Mouse (Mus musculus): Measurements from ENCODE around the gene Smad6.

Smad6 gene

GRCm38 (mm10) chr9:64021853-64022561 lies at the start of gene Smad6:
Gene Smad6 (minus strand): TSS chr9:64022059.
- peak; percentile 70 to 75 for DNase-seq (ENCODE audit: low spot score in 2 of 2)

- DNase-seq (ENCODE audit: low spot score in 2 of 2), result no peak
Measured at GRCm38 (mm10) chr9:64070674-64071073, 48.8 kb upstream of the Smad6 start.

- no peak for DNase-seq (ENCODE audit: low spot score in 2 of 2)
Measured at GRCm38 (mm10) chr9:64069131-64069530, 47.3 kb upstream of the Smad6 start.

DNA sequence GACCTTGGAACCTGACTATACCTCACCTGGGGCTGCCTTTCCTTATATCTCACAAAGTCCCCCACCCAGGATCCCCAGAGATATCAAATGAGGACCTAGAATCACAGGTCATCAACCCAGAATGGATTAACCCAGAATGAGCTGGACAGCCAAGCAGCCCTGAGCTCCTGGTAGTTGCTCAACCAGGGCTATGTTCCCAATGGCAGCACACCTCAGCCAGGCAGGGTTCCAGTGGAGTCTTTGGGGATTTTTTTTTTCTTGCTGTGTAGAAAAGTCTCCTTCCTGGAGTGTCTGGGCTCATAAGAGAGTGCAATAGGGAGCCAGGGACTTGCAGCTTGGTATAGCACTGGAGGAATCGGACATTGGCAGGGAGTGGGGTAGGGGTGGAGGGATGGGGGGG lies 46.7 kb upstream of the Smad6 start:
- DNase-seq (ENCODE audit: low spot score in 2 of 2), result no peak

DNA sequence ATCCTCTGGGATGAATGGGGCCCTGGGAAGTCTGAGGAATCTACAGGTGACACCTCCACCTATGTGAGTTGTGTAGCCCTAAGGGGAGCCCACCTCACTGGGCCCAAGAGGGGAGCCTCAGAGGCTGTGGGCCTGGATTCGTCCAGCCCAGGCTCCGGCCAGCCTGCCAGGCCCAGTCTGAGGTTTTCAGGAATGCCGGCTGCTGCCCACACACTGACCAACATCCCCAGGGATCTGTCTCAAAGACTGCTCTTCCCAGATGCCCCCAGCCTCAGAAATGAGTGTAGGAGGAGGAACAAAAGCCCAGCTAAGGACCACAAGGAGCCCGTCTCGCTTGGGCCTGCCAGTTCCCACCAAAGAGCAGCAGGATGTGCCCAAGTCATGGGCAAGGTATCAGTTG lies 45.9 kb upstream of the Smad6 start:
- no peak for DNase-seq (ENCODE audit: low spot score in 2 of 2)

GRCm38 (mm10) chr9:64060033-64060539 lies 38.2 kb upstream of the Smad6 start:
- DNase-seq (ENCODE audit: low spot score in 2 of 2), result no peak

DNA sequence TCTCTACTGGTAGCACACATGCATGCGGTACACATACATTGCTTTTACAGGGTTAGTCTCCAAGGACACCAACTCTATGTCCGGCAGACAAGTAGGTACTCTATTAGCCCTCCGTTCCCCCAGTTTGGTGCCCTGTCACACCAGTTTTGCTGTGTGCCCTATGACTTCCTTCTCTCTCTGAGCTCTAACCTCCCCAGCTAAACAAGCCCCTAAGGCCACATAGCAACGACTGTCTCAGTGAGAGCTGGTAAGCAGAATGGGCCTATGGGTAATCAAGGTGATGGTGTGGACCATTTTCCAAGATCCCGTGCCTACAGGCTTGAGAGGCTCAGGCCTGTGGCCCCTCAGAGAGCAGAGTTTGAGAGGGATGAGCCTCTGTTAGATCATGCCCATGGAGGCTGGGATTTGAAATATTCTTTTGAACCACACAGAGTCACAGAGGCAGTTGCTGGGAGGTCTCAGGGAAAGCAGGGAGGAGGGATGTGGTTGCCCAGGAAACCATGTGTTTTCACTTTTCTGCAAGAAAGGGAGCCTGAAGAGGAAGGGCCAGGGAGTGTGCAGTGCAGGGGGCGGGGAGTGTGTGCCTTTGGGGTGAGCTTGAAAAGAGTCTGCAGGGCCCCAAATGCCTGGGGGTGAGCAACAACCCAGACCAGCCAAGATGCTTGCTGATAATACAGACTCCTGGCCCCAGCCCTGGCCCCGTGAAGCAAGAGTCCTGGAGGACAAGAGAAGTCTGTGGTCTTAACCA lies 36.2 kb upstream of the Smad6 start:
- DNase-seq (ENCODE audit: low spot score in 2 of 2), result peak in 1 of 2 experiments; percentile 17

- no peak for DNase-seq (ENCODE audit: low spot score in 2 of 2)
Measured at GRCm38 (mm10) chr9:64055162-64055561, 33.3 kb upstream of the Smad6 start.

DNA sequence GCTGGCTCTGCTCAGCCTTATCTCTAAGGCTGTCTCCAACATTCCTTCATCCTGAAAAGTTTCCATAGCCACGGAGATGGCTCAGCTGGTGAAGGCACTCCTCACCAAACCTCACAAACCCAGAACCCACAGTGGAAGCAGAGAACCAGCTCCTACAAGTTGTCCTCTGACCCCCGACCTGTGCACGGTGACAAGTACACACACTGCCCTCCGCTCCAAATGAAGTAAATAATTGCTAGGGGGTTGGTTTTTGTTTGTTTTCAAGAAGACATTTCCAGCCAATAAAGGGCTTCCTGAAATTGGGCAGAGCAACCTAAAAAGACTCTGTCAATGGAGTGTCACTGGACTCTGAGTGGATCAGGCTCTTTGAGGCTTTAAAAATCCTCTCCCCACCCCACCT lies 31.9 kb upstream of the Smad6 start:
- no peak for DNase-seq (ENCODE audit: low spot score in 2 of 2)

- DNase-seq (ENCODE audit: low spot score in 2 of 2), result no peak
Measured at GRCm38 (mm10) chr9:64051241-64051640, 29.4 kb upstream of the Smad6 start.

GRCm38 (mm10) chr9:64050513-64051065 lies 28.7 kb upstream of the Smad6 start:
- no peak for DNase-seq (ENCODE audit: low spot score in 2 of 2)

DNA sequence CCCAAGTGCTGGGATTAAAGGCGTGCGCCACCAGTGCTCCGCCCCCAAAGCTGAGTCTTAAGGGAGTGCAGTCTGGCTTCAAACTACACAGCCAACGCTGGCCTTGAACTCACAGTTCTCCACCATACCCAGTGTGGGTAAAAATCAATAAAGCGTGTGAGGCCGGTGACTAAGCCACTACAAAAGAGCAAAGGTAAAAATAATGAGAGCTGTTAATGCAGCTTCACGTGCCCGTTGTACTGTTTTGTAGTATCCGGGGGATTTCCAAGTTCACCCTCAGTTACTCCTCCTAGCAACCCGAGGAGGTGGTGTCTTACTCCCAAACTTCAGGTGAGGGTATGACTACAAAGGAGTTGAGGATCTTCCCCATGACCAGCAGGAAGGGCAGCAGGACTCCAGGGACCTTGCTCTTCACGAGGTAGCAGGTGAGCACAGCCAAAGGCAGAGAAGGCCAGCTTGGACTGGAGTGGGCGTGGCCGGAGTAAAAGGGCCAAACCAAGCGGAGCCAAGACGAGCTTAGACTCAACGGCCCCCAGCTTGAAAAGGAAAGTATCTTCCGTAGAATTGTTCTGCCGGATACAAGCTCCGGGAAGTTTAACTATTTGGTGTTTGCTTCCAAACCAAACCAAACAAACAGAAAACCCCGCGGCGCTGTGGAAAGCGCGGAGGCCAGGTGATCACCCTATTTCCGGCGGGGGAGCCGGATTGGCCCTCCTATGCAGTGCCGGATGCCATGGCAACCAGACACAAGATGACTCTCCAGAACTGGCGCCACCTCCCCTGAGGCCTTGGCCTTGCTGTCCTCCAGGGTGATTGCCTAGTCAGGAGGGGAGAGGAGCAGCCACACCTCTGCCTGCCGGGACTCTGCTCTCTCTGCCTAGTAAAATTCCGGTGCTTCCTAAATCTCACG lies 27.9 kb upstream of the Smad6 start:
- peak; percentile 14 to 53 for DNase-seq (ENCODE audit: low spot score in 2 of 2)

- no peak for DNase-seq (ENCODE audit: low spot score in 2 of 2)
Measured at GRCm38 (mm10) chr9:64045117-64045890, 23.4 kb upstream of the Smad6 start.

- DNase-seq (ENCODE audit: low spot score in 2 of 2), result no peak
Measured at GRCm38 (mm10) chr9:64044343-64044742, 22.5 kb upstream of the Smad6 start.

DNA sequence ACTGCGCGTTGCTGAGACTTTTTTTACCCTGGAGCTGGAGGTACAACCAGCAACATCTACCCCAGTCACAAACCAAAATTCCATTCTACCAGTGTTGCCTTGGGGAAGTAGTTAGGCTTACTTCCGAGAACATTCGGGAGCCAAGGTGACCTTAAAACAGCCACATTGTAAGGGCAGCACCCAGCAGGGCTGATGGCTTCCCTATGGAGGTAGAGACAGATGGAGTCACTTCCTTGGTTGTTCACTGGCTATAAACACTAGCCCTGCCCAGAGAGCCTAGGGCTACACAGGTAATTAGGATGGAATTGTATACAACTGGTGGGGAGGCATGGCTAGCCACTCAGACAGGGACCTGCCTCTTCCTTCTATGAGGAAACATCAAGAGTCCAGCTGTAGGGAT lies 21.1 kb upstream of the Smad6 start:
- no peak for DNase-seq (ENCODE audit: low spot score in 2 of 2)

DNA sequence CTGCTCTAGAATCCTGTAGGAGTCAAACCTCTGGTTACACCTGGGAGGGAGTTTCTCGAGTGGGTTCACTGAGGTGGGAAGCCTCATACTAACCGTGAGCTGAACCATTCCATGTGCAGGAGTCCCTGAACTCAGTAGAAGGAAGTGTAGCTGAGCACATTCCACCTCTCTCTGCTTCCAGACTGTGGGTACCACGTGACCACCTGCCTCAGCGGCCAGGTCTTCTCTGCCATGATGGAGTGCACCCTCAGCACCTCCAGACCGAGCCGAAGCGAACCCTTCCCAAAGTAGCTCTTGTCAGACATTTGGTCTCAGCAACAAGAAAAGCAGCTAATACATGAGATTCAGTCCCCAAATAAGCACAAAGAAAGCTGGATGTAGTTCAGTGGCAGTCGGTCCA lies 20.4 kb upstream of the Smad6 start:
- no peak for DNase-seq (ENCODE audit: low spot score in 2 of 2)

- no peak for DNase-seq (ENCODE audit: low spot score in 2 of 2)
Measured at GRCm38 (mm10) chr9:64029908-64030631, 8.2 kb upstream of the Smad6 start.

DNA sequence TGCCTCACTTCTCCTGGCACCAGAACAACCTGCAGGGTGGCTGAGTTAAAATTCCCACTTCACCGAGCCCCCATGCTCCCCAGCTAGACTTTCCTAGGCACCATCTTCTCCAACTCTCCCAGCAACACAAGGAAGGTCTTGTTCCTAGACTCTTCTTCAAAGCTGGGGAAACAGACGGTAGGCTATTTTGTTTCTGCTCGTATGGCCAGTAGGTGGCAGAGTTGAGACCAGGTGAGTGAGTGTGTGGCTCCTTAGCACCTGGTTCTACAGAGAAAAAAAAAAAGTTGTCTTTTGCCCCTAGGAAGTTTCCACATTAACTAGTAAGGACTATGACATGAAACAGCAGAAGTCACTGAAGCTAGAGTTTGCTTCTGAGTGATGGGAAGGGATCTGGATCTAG lies 3.7 kb upstream of the Smad6 start:
- DNase-seq (ENCODE audit: low spot score in 2 of 2), result no peak

GRCm38 (mm10) chr9:64024976-64025375 lies 3.1 kb upstream of the Smad6 start:
- no peak for DNase-seq (ENCODE audit: low spot score in 2 of 2)

All from frontal cortex, postnatal 10 days (tissue).